Mouse (Mus musculus): ENCODE data around the gene Josd2.

DNA sequence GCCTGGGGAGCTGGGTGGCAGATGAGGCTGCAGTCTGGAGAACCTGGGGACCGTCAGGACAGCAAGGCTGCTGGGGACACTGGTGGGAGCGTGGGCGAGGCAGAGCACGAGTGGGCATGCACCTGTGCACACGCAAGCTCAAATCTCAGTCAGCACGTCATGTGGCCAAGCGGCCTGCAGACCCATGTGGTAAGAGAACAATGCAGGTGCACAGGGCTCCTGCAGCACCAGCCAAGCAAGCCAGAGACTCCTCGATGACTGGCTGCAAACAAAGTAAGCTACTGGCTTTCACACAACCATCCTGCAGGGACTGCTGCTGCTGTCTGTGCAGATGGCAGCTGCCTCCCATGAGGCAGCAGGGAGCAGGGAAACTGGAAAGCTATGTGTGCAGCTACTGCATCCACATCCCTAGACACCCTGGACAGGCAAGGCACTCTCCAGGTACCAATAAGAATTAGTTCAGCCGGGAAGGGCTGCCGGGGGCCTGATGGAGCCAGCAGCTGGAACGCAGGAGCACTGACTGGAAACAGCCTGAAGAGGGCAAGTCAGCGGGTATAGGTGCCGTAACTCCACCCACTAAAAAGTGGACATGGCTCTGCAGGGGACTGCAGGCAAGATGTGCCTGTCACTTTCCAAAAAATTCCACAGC, 19.3 kb downstream of the Josd2 start:
- TF ChIP-seq CTCF (IDR thresholded peaks at IDR 0.05; ENCODE audit: extremely low read depth, insufficient read length, insufficient replicate concordance, low read depth, low read length) (no peak), POLR2A (IDR thresholded peaks at IDR 0.05; ENCODE audit: low read depth, low read length) (no peak)
